Mouse (Mus musculus): ENCODE results near the gene Gm20708. TPM values are rescaled to one million over a fixed set of nuclear protein-coding genes. Genes with fewer than 3 reads are reported as not detected.

The Gm20708 gene
- polyA plus RNA-seq, 1 experiment, result 0.35 TPM

DNA sequence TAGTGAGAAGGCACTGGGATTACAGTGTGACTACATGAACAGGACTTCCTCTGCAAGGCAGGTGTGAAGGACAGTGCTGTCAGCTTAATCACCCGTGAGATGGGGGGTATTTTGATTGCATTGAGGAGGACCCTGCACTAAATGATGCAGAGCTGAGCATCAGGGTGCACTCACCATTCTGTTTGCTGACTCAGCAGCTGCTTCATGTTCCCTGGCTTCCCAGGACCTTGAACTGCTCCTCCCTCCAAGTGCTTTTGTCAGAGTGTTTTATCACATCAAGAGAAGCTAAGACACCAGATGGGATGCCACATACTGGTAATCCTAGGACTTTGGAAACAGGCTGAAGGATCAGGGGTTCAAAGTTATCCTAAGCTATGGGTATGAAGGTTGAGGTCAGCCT, 46.5 kb downstream of the Gm20708 start:
- peaks cover 47% of the 10 kb centered on the region for H3K79me2 ChIP-seq (ENCODE audit: control insufficient read depth, insufficient read depth)
- no peak overlapping the region for H3ac ChIP-seq (ENCODE audit: control insufficient read depth, insufficient read length)
- H3K4me3 ChIP-seq, result no peak overlapping the region
- TF ChIP-seq CEBPB (IDR thresholded peaks at IDR 0.05; ENCODE audit: insufficient read depth, poor library complexity, severe bottlenecking) (no peak), MYOG (IDR thresholded peaks at IDR 0.05; ENCODE audit: control insufficient read depth in 1 of 3, insufficient read depth in 1 of 3, insufficient read length in 2 of 3, low read depth in 2 of 3) (no peak), POLR2A (IDR thresholded peaks at IDR 0.05; ENCODE audit: insufficient read length, low read depth) (no peak), REST (IDR thresholded peaks at IDR 0.05; ENCODE audit: insufficient read depth, insufficient read length) (no peak), SRF (IDR thresholded peaks at IDR 0.05; ENCODE audit: control insufficient read depth, insufficient read length, low read depth) (no peak), TCF3 (IDR thresholded peaks at IDR 0.05; ENCODE audit: insufficient read length, low read depth) (no peak), E2F4 (IDR thresholded peaks at IDR 0.05; ENCODE audit: insufficient read depth) (no peak), MAX (IDR thresholded peaks at IDR 0.05; ENCODE audit: low read depth) (no peak), MYOD1 (IDR thresholded peaks at IDR 0.05; ENCODE audit: control insufficient read depth in 1 of 3, insufficient read length in 2 of 3, low read depth in 2 of 3) (no peak), TCF12 (IDR thresholded peaks at IDR 0.05; ENCODE audit: insufficient read depth, poor library complexity, severe bottlenecking) (no peak), POLR2AphosphoS2 (IDR thresholded peaks at IDR 0.05; ENCODE audit: insufficient read length, low read depth) (no peak), USF1 (IDR thresholded peaks at IDR 0.05; ENCODE audit: low read depth) (no peak)
- peaks cover 24% of the 10 kb centered on the region for H3K36me3 ChIP-seq (ENCODE audit: control insufficient read depth, insufficient read depth)
- H3K4me2 ChIP-seq (ENCODE audit: low read depth), result no peak overlapping the region
- H3K27me3 ChIP-seq (ENCODE audit: control insufficient read depth, insufficient read depth, insufficient read length), result no peaks in the 10 kb centered on the region

DNA sequence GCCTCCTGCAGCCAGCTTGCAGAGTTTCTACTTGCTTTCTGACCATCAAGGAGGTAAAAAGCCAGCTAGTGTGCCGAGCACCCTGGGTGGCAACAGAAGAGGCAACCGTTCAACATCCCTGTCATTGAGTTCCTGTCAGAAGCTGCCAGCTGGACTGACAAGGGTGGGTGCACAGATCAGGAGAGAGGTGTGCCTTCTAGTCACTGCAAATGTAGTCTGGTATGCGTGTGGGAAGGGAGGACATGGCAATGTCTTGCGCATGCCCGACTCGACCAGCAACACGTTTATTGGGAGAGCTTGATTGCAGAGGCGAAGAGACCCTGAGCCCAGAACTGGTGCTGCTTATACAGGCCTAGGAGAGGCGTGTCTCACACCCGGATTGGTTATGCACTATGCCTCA, 48.0 kb downstream of the Gm20708 start:
- H3K79me2 ChIP-seq (ENCODE audit: control insufficient read depth, insufficient read depth), result peaks cover 32% of the 10 kb centered on the region
- TF ChIP-seq MYOD1 (IDR thresholded peaks at IDR 0.05; ENCODE audit: control insufficient read depth in 1 of 3, insufficient read length in 2 of 3, low read depth in 2 of 3) (no peak), REST (IDR thresholded peaks at IDR 0.05; ENCODE audit: insufficient read depth, insufficient read length) (no peak), MAX (IDR thresholded peaks at IDR 0.05; ENCODE audit: low read depth) (no peak), TCF3 (IDR thresholded peaks at IDR 0.05; ENCODE audit: insufficient read length, low read depth) (no peak), SRF (IDR thresholded peaks at IDR 0.05; ENCODE audit: control insufficient read depth, insufficient read length, low read depth) (no peak), POLR2AphosphoS2 (IDR thresholded peaks at IDR 0.05; ENCODE audit: insufficient read length, low read depth) (peak; percentile 48), MYOG (IDR thresholded peaks at IDR 0.05; ENCODE audit: control insufficient read depth in 1 of 3, insufficient read depth in 1 of 3, insufficient read length in 2 of 3, low read depth in 2 of 3) (no peak)
- H3ac ChIP-seq (ENCODE audit: control insufficient read depth, insufficient read length), result no peak overlapping the region
- no peaks in the 10 kb centered on the region for H3K27me3 ChIP-seq (ENCODE audit: control insufficient read depth, insufficient read depth, insufficient read length)
- no peak overlapping the region for H3K4me2 ChIP-seq (ENCODE audit: low read depth)
- H3K4me3 ChIP-seq, result no peak overlapping the region
- H3K36me3 ChIP-seq (ENCODE audit: control insufficient read depth, insufficient read depth), result peaks cover 14% of the 10 kb centered on the region

DNA sequence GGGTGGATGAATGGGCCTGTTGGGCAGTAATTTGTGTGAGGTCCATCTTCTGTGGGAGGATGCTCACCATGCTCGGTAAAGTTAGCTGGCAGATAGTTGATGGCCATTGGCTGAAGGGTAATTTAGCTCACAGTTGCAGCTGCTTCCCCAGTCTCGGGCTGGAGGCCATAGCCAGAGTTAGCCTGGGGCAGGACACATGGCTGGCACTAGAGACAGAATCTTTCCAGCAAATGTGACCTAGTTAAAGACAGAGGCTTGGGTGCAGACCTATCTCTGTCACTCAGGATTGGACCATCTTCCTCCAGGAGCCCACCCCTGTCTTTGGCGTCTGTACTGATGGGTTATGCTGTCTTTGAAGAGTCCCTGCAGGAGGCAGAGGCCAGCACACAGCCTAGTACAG, 48.9 kb downstream of the Gm20708 start:
- TF ChIP-seq POLR2A (IDR thresholded peaks at IDR 0.05; ENCODE audit: insufficient read length, low read depth), result no peak
- TF ChIP-seq MYOG (IDR thresholded peaks at IDR 0.05; ENCODE audit: control insufficient read depth in 1 of 3, insufficient read depth in 1 of 3, insufficient read length in 2 of 3, low read depth in 2 of 3), result no peak
- Histone ChIP-seq H3K4me2 (ENCODE audit: low read depth) (no peak overlapping the region), H3K27me3 (ENCODE audit: control insufficient read depth, insufficient read depth, insufficient read length) (no peaks in the 10 kb centered on the region), H3K79me2 (ENCODE audit: control insufficient read depth, insufficient read depth) (peaks cover 23% of the 10 kb centered on the region), H3ac (ENCODE audit: control insufficient read depth, insufficient read length) (no peak overlapping the region), H3K36me3 (ENCODE audit: control insufficient read depth, insufficient read depth) (peaks cover 14% of the 10 kb centered on the region), H3K4me3 (no peak overlapping the region)

DNA sequence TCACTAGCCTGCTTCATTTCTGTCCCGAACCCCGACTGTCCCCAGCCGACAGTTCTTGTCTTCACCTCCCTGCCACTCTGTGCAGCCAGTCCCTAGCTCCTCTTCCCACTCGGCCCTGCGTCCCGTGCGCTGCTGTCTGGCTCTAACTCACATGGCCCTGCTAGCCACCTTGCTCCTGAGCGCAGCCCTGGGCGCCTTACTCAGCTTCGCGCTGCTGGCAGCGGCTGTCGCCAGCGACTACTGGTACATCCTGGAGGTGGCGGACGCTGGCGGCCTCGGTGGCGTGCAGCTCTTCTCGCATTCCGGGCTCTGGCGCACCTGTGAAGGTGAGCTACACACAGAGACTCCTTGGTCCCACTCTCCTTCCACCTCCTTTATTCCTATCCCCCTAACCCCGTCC, 51.1 kb downstream of the Gm20708 start, which contains the start of gene Tmem235:
Gene Tmem235, plus strand, starts transcription at position 152 of the 400 bp plus-strand sequence.
- Histone ChIP-seq H3K36me3 (ENCODE audit: control insufficient read depth, insufficient read depth) (peaks cover 7% of the 10 kb centered on the region), H3ac (ENCODE audit: control insufficient read depth, insufficient read length) (no peak within 1 kb of the TSS), H3K4me2 (ENCODE audit: low read depth) (no peak within 1 kb of the TSS), H3K79me2 (ENCODE audit: control insufficient read depth, insufficient read depth) (peaks cover 9% of the 10 kb centered on the region), H3K27me3 (ENCODE audit: control insufficient read depth, insufficient read depth, insufficient read length) (no peaks in the 10 kb centered on the region), H3K4me3 (no peak within 1 kb of the TSS)
- TF ChIP-seq POLR2AphosphoS2 (IDR thresholded peaks at IDR 0.05; ENCODE audit: insufficient read length, low read depth) (peak; percentile 22), TCF12 (IDR thresholded peaks at IDR 0.05; ENCODE audit: insufficient read depth, poor library complexity, severe bottlenecking) (no peak)

DNA sequence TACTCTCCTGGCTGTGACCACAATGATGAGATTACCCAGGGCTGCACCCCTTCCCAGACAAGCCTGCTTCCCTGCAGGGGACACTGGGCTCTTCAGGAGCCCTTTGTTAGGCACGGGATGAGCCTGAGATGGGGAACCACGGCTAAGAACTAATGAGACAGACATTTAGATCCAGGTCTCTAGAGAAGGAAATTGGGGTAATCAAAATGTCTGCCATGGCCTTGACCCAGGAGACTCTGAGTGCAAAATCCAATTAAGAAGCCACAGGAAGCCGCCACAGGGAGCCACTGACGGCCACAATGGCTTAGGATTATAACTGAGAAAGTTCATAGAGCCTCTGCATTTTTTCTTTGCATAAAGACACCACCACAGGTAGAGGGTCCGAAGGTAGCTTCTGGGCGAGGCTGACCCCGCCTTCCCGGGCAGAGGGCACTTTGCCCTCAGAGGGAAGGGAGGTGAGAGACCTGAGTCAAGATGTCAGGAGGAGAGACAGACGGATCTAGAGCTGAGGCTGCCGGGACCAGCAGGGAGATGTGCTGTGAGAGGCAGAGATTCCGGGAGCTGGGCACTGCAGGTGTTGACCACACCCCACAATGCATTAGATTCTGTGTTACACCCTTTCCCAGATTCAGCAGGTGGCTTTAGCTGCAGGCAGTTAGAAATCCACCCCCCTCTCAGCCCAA, 53.8 kb downstream of the Gm20708 start:
- no peak overlapping the region for H3K4me2 ChIP-seq (ENCODE audit: low read depth)
- no peak for TF ChIP-seq REST (IDR thresholded peaks at IDR 0.05; ENCODE audit: insufficient read depth, insufficient read length)
- no peak for TF ChIP-seq E2F4 (IDR thresholded peaks at IDR 0.05; ENCODE audit: insufficient read depth)
- TF ChIP-seq POLR2A (IDR thresholded peaks at IDR 0.05; ENCODE audit: insufficient read length, low read depth), result no peak
- no peak for TF ChIP-seq MYOG (IDR thresholded peaks at IDR 0.05; ENCODE audit: control insufficient read depth in 1 of 3, insufficient read depth in 1 of 3, insufficient read length in 2 of 3, low read depth in 2 of 3)
- TF ChIP-seq TCF3 (IDR thresholded peaks at IDR 0.05; ENCODE audit: insufficient read length, low read depth), result no peak
- no peak for TF ChIP-seq MYOD1 (IDR thresholded peaks at IDR 0.05; ENCODE audit: control insufficient read depth in 1 of 3, insufficient read length in 2 of 3, low read depth in 2 of 3)
- TF ChIP-seq MAX (IDR thresholded peaks at IDR 0.05; ENCODE audit: low read depth), result no peak
- no peak for TF ChIP-seq SRF (IDR thresholded peaks at IDR 0.05; ENCODE audit: control insufficient read depth, insufficient read length, low read depth)
- no peak for TF ChIP-seq POLR2AphosphoS2 (IDR thresholded peaks at IDR 0.05; ENCODE audit: insufficient read length, low read depth)
- TF ChIP-seq CEBPB (IDR thresholded peaks at IDR 0.05; ENCODE audit: insufficient read depth, poor library complexity, severe bottlenecking), result no peak
- no peaks in the 10 kb centered on the region for H3K36me3 ChIP-seq (ENCODE audit: control insufficient read depth, insufficient read depth)
- no peaks in the 10 kb centered on the region for H3K27me3 ChIP-seq (ENCODE audit: control insufficient read depth, insufficient read depth, insufficient read length)
- no peak overlapping the region for H3ac ChIP-seq (ENCODE audit: control insufficient read depth, insufficient read length)
- no peaks in the 10 kb centered on the region for H3K79me2 ChIP-seq (ENCODE audit: control insufficient read depth, insufficient read depth)
- H3K4me3 ChIP-seq, result no peak overlapping the region
